In genomic region chr11:6680397-6680818, GRCm38 (mm10) we compare ENCODE assay signal across 7 mouse cellular contexts. TPM values are rescaled to one million over a fixed set of nuclear protein-coding genes. Genes with fewer than 3 reads are reported as not detected.
DNase-seq lines count a peak whose midpoint lies in the region; ATAC-seq lines count a peak whose summit lies in the region.

No protein-coding gene starts in this region.

- no peaks in the 10 kb centered on the region for H3K27me3 ChIP-seq in embryonic facial prominence, embryonic 15.5 days
- no peaks in the 10 kb centered on the region for H3K27me3 ChIP-seq in hindbrain, embryonic 10.5 days (ENCODE audit: insufficient read depth, poor library complexity, severe bottlenecking)
- no peaks in the 10 kb centered on the region for H3K27me3 ChIP-seq in limb, embryonic 12.5 days

- no peak overlapping the region for H3K9ac ChIP-seq in embryonic facial prominence, embryonic 15.5 days
- H3K9ac ChIP-seq in limb, embryonic 12.5 days (replicated peaks): 0 out of 2 replicates have a peak overlapping the region, but pooled peaks have one; percentile 5

- WGBS in embryonic facial prominence, embryonic 15.5 days: 38% methylated on average over 10 of the region's 10 CpGs
- 37% methylated on average over 10 of the region's 10 CpGs for WGBS in hindbrain, embryonic 10.5 days
- 27% methylated on average over 10 of the region's 10 CpGs for WGBS in limb, embryonic 12.5 days

- no peak overlapping the region for H3K4me3 ChIP-seq in embryonic facial prominence, embryonic 15.5 days (replicated peaks)
- no peak overlapping the region for H3K4me3 ChIP-seq in hindbrain, embryonic 10.5 days
- H3K4me3 ChIP-seq in limb, embryonic 12.5 days (replicated peaks): no peak overlapping the region

- no peak overlapping the region for H3K4me2 ChIP-seq in embryonic facial prominence, embryonic 15.5 days (replicated peaks)
- peak overlapping the region; percentile 6; the same call in 1 of the 2 replicates for H3K4me2 ChIP-seq in limb, embryonic 12.5 days

- H3K36me3 ChIP-seq in embryonic facial prominence, embryonic 15.5 days: no peaks in the 10 kb centered on the region
- H3K36me3 ChIP-seq in hindbrain, embryonic 10.5 days: no peaks in the 10 kb centered on the region
- H3K36me3 ChIP-seq in limb, embryonic 12.5 days: no peaks in the 10 kb centered on the region

- H3K27ac ChIP-seq in embryonic facial prominence, embryonic 15.5 days (replicated peaks): 0 out of 2 replicates have a peak overlapping the region, but pooled peaks have one; percentile 17
- peak overlapping the region; percentile 62; the same call in 1 of the 2 replicates for H3K27ac ChIP-seq in hindbrain, embryonic 10.5 days
- H3K27ac ChIP-seq in limb, embryonic 12.5 days: no peak overlapping the region

- peaks cover 5% of the 10 kb centered on the region; the same call in 1 of the 2 replicates for H3K4me1 ChIP-seq in embryonic facial prominence, embryonic 15.5 days
- H3K4me1 ChIP-seq in hindbrain, embryonic 10.5 days (replicated peaks): peaks cover 22% of the 10 kb centered on the region
- H3K4me1 ChIP-seq in limb, embryonic 12.5 days (replicated peaks): no peaks in the 10 kb centered on the region; the same call in 1 of the 2 replicates

- no peaks in the 10 kb centered on the region for H3K9me3 ChIP-seq in embryonic facial prominence, embryonic 15.5 days (replicated peaks)
- peaks cover 8% of the 10 kb centered on the region; the same call in 1 of the 2 replicates for H3K9me3 ChIP-seq in hindbrain, embryonic 10.5 days
- H3K9me3 ChIP-seq in limb, embryonic 12.5 days: peaks cover 3% of the 10 kb centered on the region; the same call in 1 of the 2 replicates

- peak; percentile 44 for DNase-seq in adipocyte (ENCODE audit: low spot score)
- peak; percentile 69 for DNase-seq in hindbrain, embryonic 10.5 days (ENCODE audit: low spot score)
- DNase-seq in naive thymus-derived CD4-positive, alpha-beta T cell, adult 2 months (ENCODE audit: low read depth): peak; percentile 78
- peak; percentile 53 for DNase-seq in yolk sac, embryonic 10.5 days (ENCODE audit: low spot score)
- DNase-seq in right cerebral cortex, postnatal 14 days: no peak

- no peak for ATAC-seq in embryonic facial prominence, embryonic 15.5 days (ENCODE audit: insufficient number of reproducible peaks, low FRiP score, low TSS enrichment, low read depth)
- peak; percentile 49; the same call in 1 of the 2 replicates for ATAC-seq in limb, embryonic 12.5 days (ENCODE audit: insufficient number of reproducible peaks, insufficient read depth, low FRiP score, low TSS enrichment, low read depth)

RNA-seq across cellular contexts. Expression of gene Ramp3, which starts 22.1 kb away (rescaled TPM):
- 14.1 and 18.2 TPM in 2 replicates for polyA plus RNA-seq in embryonic facial prominence, embryonic 15.5 days (2015; fragmentation: Nextera tagmentation; extraction: Ambion mirVana)
- 5.7 and 5.8 TPM in 2 replicates for polyA plus RNA-seq in hindbrain, embryonic 10.5 days (2016; fragmentation: Nextera tagmentation; extraction: Ambion mirVana)
- polyA plus RNA-seq in limb, embryonic 12.5 days (2016; fragmentation: Nextera tagmentation; extraction: Ambion mirVana): 4.0 and 4.4 TPM in 2 replicates

RNA-seq across cellular contexts. Expression of gene Wap, which starts 42.0 kb away (rescaled TPM):
- not detected in 2 replicates for polyA plus RNA-seq in embryonic facial prominence, embryonic 15.5 days (2015; fragmentation: Nextera tagmentation; extraction: Ambion mirVana)
- polyA plus RNA-seq in hindbrain, embryonic 10.5 days (2016; fragmentation: Nextera tagmentation; extraction: Ambion mirVana): not detected in 2 replicates
- not detected in 2 replicates for polyA plus RNA-seq in limb, embryonic 12.5 days (2016; fragmentation: Nextera tagmentation; extraction: Ambion mirVana)

RNA-seq across cellular contexts. Expression of gene Tbrg4, which starts 54.5 kb away (rescaled TPM):
- polyA plus RNA-seq in embryonic facial prominence, embryonic 15.5 days (2015; fragmentation: Nextera tagmentation; extraction: Ambion mirVana): 36.0 and 40.4 TPM in 2 replicates
- 59.5 and 62.2 TPM in 2 replicates for polyA plus RNA-seq in hindbrain, embryonic 10.5 days (2016; fragmentation: Nextera tagmentation; extraction: Ambion mirVana)
- 44.3 and 46.4 TPM in 2 replicates for polyA plus RNA-seq in limb, embryonic 12.5 days (2016; fragmentation: Nextera tagmentation; extraction: Ambion mirVana)
